Mouse (Mus musculus) heart, adult 2 months (tissue): ENCODE results near the gene Zc3h15. TPM values are rescaled to one million over a fixed set of nuclear protein-coding genes. Genes with fewer than 3 reads are reported as not detected.
"Not testable (repeated sequence)": the region's sequence is repeated elsewhere in the genome, so short reads cannot be mapped to it uniquely, and the experiment has no call there.

Experiments used
- DNase-seq, 2 experiments: peaks; one replicate each; pipeline ENCODE4 v3.0.0; 2021
- H3K27ac ChIP-seq: fragments of 200-600 bp; 2 replicates; pipeline ENCODE4 v1.8.1; 2022
- H3K27me3 ChIP-seq: fragments of 200-500 bp; 2 replicates; pipeline ENCODE4 v1.6.1; 2012; ENCODE audit warnings: mild to moderate bottlenecking, low read length, inconsistent platforms, mixed read lengths; ENCODE audit not compliant: control insufficient read depth, insufficient read depth
- H3K36me3 ChIP-seq: fragments of 200-500 bp; 2 replicates; pipeline ENCODE4 v1.6.1; 2012; ENCODE audit warnings: low read length, inconsistent platforms; ENCODE audit not compliant: control insufficient read depth, insufficient read depth
- H3K4me1 ChIP-seq: fragments of 200-500 bp; 2 replicates; pipeline ENCODE4 v1.6.1; 2011; ENCODE audit warnings: low read length; ENCODE audit not compliant: control insufficient read depth, insufficient read depth
- H3K4me3 ChIP-seq: fragments of 200-600 bp; 2 replicates; pipeline ENCODE4 v1.8.1; 2022
- H3K79me2 ChIP-seq: fragments of 200-500 bp; replicated peaks from 2 replicates; pipeline ENCODE4 v1.6.1; 2012; ENCODE audit warnings: mild to moderate bottlenecking, inconsistent platforms, low read length, moderate library complexity, mixed read lengths; ENCODE audit not compliant: control insufficient read depth, insufficient read depth
- H3K9ac ChIP-seq: fragments of 200-500 bp; 2 replicates; pipeline ENCODE4 v1.6.1; 2012; ENCODE audit warnings: low read depth, mild to moderate bottlenecking, control low read depth, inconsistent platforms, low read length, mixed read lengths
- CTCF ChIP-seq: fragments of 200-600 bp; IDR thresholded peaks from 2 replicates; pipeline ENCODE4 v1.8.1; 2022; ENCODE audit warnings: antibody characterized with exemption, mild to moderate bottlenecking, moderate library complexity
- EP300 ChIP-seq: fragments of 200-500 bp; IDR thresholded peaks from 2 replicates; pipeline ENCODE4 v1.6.1; 2011; ENCODE audit warnings: low read depth, low read length, control low read depth; ENCODE audit not compliant: insufficient read depth
- POLR2A ChIP-seq: fragments of 200-500 bp; IDR thresholded peaks from 2 replicates; pipeline ENCODE4 v1.6.1; 2011; ENCODE audit warnings: mild to moderate bottlenecking, low read depth, low read length, control low read depth; ENCODE audit not compliant: insufficient read depth
- WGBS: fragments of 180-500 bp; shearing (Covaris S2); methylation state at CpG from one replicate; pipeline ENCODE4 v1.1.7; 2018; 5-methylcytosine and 5-hydroxymethylcytosine counted together
- intact Hi-C: fragments of 180-260 bp; cut with DNase I; formaldehyde crosslinking; loops from one replicate; pipeline ENCODE4 v1.15.1; 2025
- polyA plus RNA-seq: library from polyadenylated mRNA; depleted of rRNA; stranded (reverse); fragments of >200 nt; gene quantifications from 2 replicates; pipeline ENCODE4 v1.2.3, GENCODE M21; 2012; rRNA removed
- total RNA-seq, 2 experiments: library from RNA; stranded (reverse); gene quantifications; 2 replicates each; pipeline ENCODE4 v1.2.3; 2021

Gene Zc3h15
- total and polyA plus RNA-seq, 3 experiments = 13.8 to 53.5 (median 51.8) TPM

GRCm38 (mm10) chr2:83709896-83710524 lies 65.8 kb downstream of the Zc3h15 start:
- 60% methylated on average over 11 of the region's 11 CpGs for WGBS
- no peaks in the 10 kb centered on the region for H3K79me2 ChIP-seq
- no peaks in the 10 kb centered on the region for H3K36me3 ChIP-seq
- intact Hi-C loops = loop anchor here (2.0 kb wide), 1 partner anchor 15 kb away; the partner anchor contains the start of gene Itgav
- no peak for TF ChIP-seq POLR2A
- no peak for TF ChIP-seq EP300
- no peak for TF ChIP-seq CTCF
- no peak overlapping the region for H3K4me3 ChIP-seq
- no peaks in the 10 kb centered on the region for H3K27me3 ChIP-seq
- no peak overlapping the region for H3K27ac ChIP-seq
- no peak overlapping the region for H3K9ac ChIP-seq
- DNase-seq = no peak
- H3K4me1 ChIP-seq = peaks cover 3% of the 10 kb centered on the region

DNA sequence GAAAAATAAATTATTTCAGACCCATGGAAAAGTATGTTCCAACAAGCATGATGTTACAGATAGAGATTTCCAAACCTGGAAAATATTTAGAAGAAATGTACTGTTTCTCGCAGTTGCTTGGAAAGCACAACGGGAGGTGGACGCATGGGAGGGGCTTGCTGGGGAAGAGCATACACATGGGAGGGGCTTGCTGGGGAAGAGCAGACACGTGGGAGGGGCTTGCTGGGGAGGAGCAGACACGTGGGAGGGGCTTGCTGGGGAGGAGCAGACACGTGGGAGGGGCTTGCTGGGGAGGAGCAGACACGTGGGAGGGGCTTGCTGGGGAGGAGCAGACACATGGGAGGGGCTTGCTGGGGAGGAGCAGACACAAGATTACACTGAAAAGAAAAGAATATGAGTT lies 69.0 kb downstream of the Zc3h15 start:
- 62% methylated on average over 7 of the region's 7 CpGs for WGBS
- H3K4me1 ChIP-seq, H3K36me3 ChIP-seq, H3K9ac ChIP-seq, H3K27ac ChIP-seq, H3K79me2 ChIP-seq, H3K4me3 ChIP-seq, DNase-seq, H3K27me3 ChIP-seq, intact Hi-C loops: not testable (repeated sequence)

- TF ChIP-seq CTCF = no peak
- TF ChIP-seq EP300 = no peak
- TF ChIP-seq POLR2A = no peak
- intact Hi-C loops = loop anchor here (1.0 kb wide), 1 partner anchor 11 kb away; no protein-coding TSS in a partner anchor
- WGBS = 85% methylated on average over 5 of the region's 5 CpGs
Observed at GRCm38 (mm10) chr2:83713946-83714345, 69.7 kb downstream of the Zc3h15 start.

More at GRCm38 (mm10) chr2:83713946-83714345, 69.7 kb downstream of the Zc3h15 start:
- Histone ChIP-seq H3K79me2 (no peaks in the 10 kb centered on the region), H3K27me3 (no peaks in the 10 kb centered on the region), H3K4me3 (no peak overlapping the region), H3K27ac (no peak overlapping the region), H3K36me3 (no peaks in the 10 kb centered on the region), H3K9ac (no peak overlapping the region), H3K4me1 (peaks cover 2% of the 10 kb centered on the region; the same call in 1 of the 2 replicates)
- DNase-seq = no peak

Other genes with a start within 250 kb of the Zc3h15 start
- 10 to 100 TPM; 32.9 to 38.5 TPM for gene Itgav, start 80.0 kb downstream of the Zc3h15 start, total RNA-seq
- gene Itgav, start 80.0 kb downstream of the Zc3h15 start, polyA plus RNA-seq = 14.2 and 20.7 TPM in 2 replicates
- 1 to 10 TPM in 1 of 2 experiments, under 1 TPM in 1; 0.77 to 1.0 TPM for gene Fam171b, start 168.2 kb downstream of the Zc3h15 start, total RNA-seq
- 0.31 and 0.67 TPM in 2 replicates for gene Fam171b, start 168.2 kb downstream of the Zc3h15 start, polyA plus RNA-seq